In genomic region chr4:62518416-62519121, GRCm38 (mm10) we compare ENCODE assay signal across 8 mouse cellular contexts. TPM values are rescaled to one million over a fixed set of nuclear protein-coding genes. Genes with fewer than 3 reads are reported as not detected.
DNase-seq lines count a peak whose midpoint lies in the region; ATAC-seq and TF ChIP-seq lines count a peak whose summit lies in the region.

No protein-coding gene starts in this region.

- TF ChIP-seq CTCF in layer of hippocampus, adult 2 months (conservative IDR thresholded peaks at IDR 0.05), result no peak
- no peak for TF ChIP-seq CTCF in cerebellum, adult 2 months (IDR thresholded peaks at IDR 0.05; ENCODE audit: borderline replicate concordance, insufficient read depth, low read depth, low read length)

- H3K9me3 ChIP-seq in heart, embryonic 14.5 days (ENCODE audit: control insufficient read depth, low read length), result no peaks in the 10 kb centered on the region

- H3K4me1 ChIP-seq in cerebellum, adult 2 months (ENCODE audit: control insufficient read depth, insufficient read depth, low read length), result peaks cover 24% of the 10 kb centered on the region
- H3K4me1 ChIP-seq in heart, embryonic 14.5 days (ENCODE audit: control insufficient read depth in 2 of 2, insufficient read depth in 2 of 2, low read length in 2 of 2), result peaks cover 24 to 31% of the 10 kb centered on the region in 2 experiments

- TF ChIP-seq POLR2A in cerebellum, adult 2 months (IDR thresholded peaks at IDR 0.05; ENCODE audit: borderline replicate concordance, insufficient read depth, low read length), result peak; percentile 57; the same call in 1 of the 2 replicates

- H3K4me3 ChIP-seq in layer of hippocampus, adult 2 months, result peak overlapping the region; percentile 96
- H3K4me3 ChIP-seq in cerebellum, adult 2 months (replicated peaks; ENCODE audit: insufficient read depth, low read depth, low read length), result peak overlapping the region; percentile 73
- H3K4me3 ChIP-seq in heart, embryonic 14.5 days (ENCODE audit: control insufficient read depth in 1 of 2, insufficient read depth in 1 of 2, low read depth in 1 of 2, low read length in 2 of 2), result peak overlapping the region; percentile 71 to 97

- DNase-seq in layer of hippocampus, adult 2 months (ENCODE audit: low spot score in 2 of 2), result no peak
- DNase-seq in layer of hippocampus, adult 11-12 months (ENCODE audit: low spot score), result no peak
- DNase-seq in cerebellum, adult 2 months, result peak; percentile 81 to 88
- peak; percentile 57 for DNase-seq in kidney, postnatal 10 days
- peak; percentile 29 to 61 for DNase-seq in lung, postnatal 4 days
- peak; percentile 48 for DNase-seq in thymus, postnatal 4 days
- no peak for DNase-seq in layer of hippocampus, postnatal 36 days

- H3K27me3 ChIP-seq in cerebellum, adult 2 months (ENCODE audit: control insufficient read depth, insufficient read depth, low read length), result no peaks in the 10 kb centered on the region
- no peaks in the 10 kb centered on the region for H3K27me3 ChIP-seq in heart, embryonic 14.5 days (ENCODE audit: control insufficient read depth, insufficient read depth, low read length)

- WGBS in cerebellum, adult 2 months, result 19% methylated on average over 13 of the region's 13 CpGs
- 43% methylated on average over 13 of the region's 13 CpGs for WGBS in heart, embryonic 14.5 days

- peak overlapping the region; percentile 84 for H3K9ac ChIP-seq in heart, embryonic 14.5 days (ENCODE audit: low read length)

- peaks cover 25% of the 10 kb centered on the region for H3K36me3 ChIP-seq in heart, embryonic 14.5 days (ENCODE audit: control insufficient read depth, insufficient read depth, low read length)

- H3K4me2 ChIP-seq in heart, embryonic 14.5 days (ENCODE audit: low read length), result peak overlapping the region; percentile 68

- no peak for ATAC-seq in heart, embryonic 14.5 days (ENCODE audit: insufficient number of reproducible peaks, insufficient read depth, low FRiP score, low read depth)

- peak overlapping the region; percentile 88; the same call in 1 of the 2 replicates for H3K27ac ChIP-seq in layer of hippocampus, adult 2 months
- H3K27ac ChIP-seq in cerebellum, adult 2 months (ENCODE audit: insufficient read depth, low read length), result peak overlapping the region; percentile 47
- peak overlapping the region in 1 of 2 experiments; percentile 85; a peak in 2 of 4 replicates for H3K27ac ChIP-seq in heart, embryonic 14.5 days (replicated peaks in 1 of 2; ENCODE audit: control insufficient read depth in 1 of 2, insufficient read depth in 1 of 2, low read depth in 2 of 2, low read length in 2 of 2)

RNA-seq across cellular contexts. Expression of gene Alad, which starts 1.1 kb away (rescaled TPM):
- 10 to 100 TPM; 24.6 to 31.5 TPM for total RNA-seq in layer of hippocampus, adult 2 months (2021)
- 64.4 and 72.3 TPM in 2 replicates for polyA plus RNA-seq in cerebellum, adult 2 months (2012; rRNA removed)
- 67.2 and 69.3 TPM in 2 replicates for polyA plus RNA-seq in heart, embryonic 14.5 days (2014; fragmentation: Nextera tagmentation; extraction: Ambion mirVana)
- total RNA-seq in layer of hippocampus, postnatal 36 days (2021), result 10 to 100 TPM; 24.3 to 28.8 TPM

RNA-seq across cellular contexts. Expression of gene Pole3, which starts 6.3 kb away (rescaled TPM):
- 10 to 100 TPM; 28.0 to 28.5 TPM for total RNA-seq in layer of hippocampus, adult 2 months (2021)
- polyA plus RNA-seq in cerebellum, adult 2 months (2012; rRNA removed), result 31.0 and 34.5 TPM in 2 replicates
- 47.3 and 50.7 TPM in 2 replicates for polyA plus RNA-seq in heart, embryonic 14.5 days (2014; fragmentation: Nextera tagmentation; extraction: Ambion mirVana)
- total RNA-seq in layer of hippocampus, postnatal 36 days (2021), result 10 to 100 TPM; 22.2 to 23.7 TPM

RNA-seq across cellular contexts. Expression of gene 4933430I17Rik, which starts 6.6 kb away (rescaled TPM):
- total RNA-seq in layer of hippocampus, adult 2 months (2021), result under 1 TPM in 1 of 2 experiments, not detected in 1; 0.44 TPM
- polyA plus RNA-seq in cerebellum, adult 2 months (2012; rRNA removed), result 0.52 and 0.72 TPM in 2 replicates
- polyA plus RNA-seq in heart, embryonic 14.5 days (2014; fragmentation: Nextera tagmentation; extraction: Ambion mirVana), result 0.11 and 0.41 TPM in 2 replicates
- under 1 TPM in 1 of 2 experiments, not detected in 1; 0.20 TPM for total RNA-seq in layer of hippocampus, postnatal 36 days (2021)

RNA-seq across cellular contexts. Expression of gene Hdhd3, which starts 15.3 kb away (rescaled TPM):
- total RNA-seq in layer of hippocampus, adult 2 months (2021), result 10 to 100 TPM in 1 of 2 experiments, 1 to 10 TPM in 1; 7.9 to 11.1 TPM
- polyA plus RNA-seq in cerebellum, adult 2 months (2012; rRNA removed), result 9.3 and 9.7 TPM in 2 replicates
- polyA plus RNA-seq in heart, embryonic 14.5 days (2014; fragmentation: Nextera tagmentation; extraction: Ambion mirVana), result 7.5 and 11.4 TPM in 2 replicates
- total RNA-seq in layer of hippocampus, postnatal 36 days (2021), result 10 to 100 TPM; 10.4 to 10.5 TPM

RNA-seq across cellular contexts. Expression of gene Bspry, which starts 38.7 kb away (rescaled TPM):
- under 1 TPM; 0.64 to 0.69 TPM for total RNA-seq in layer of hippocampus, adult 2 months (2021)
- 1.2 and 1.3 TPM in 2 replicates for polyA plus RNA-seq in cerebellum, adult 2 months (2012; rRNA removed)
- 0.27 and 0.36 TPM in 2 replicates for polyA plus RNA-seq in heart, embryonic 14.5 days (2014; fragmentation: Nextera tagmentation; extraction: Ambion mirVana)
- total RNA-seq in layer of hippocampus, postnatal 36 days (2021), result under 1 TPM; 0.52 to 0.73 TPM

Comparison
In these comparisons a context has a peak if more than half of its experiments do, and no peak if none do; other contexts are left out.
1. DNase-seq: peak in cerebellum, adult 2 months (2 of 2), kidney, postnatal 10 days (single experiment), lung, postnatal 4 days (2 of 2) and thymus, postnatal 4 days (single experiment); none in layer of hippocampus, adult 2 months (0 of 2), layer of hippocampus, adult 11-12 months (single experiment) and layer of hippocampus, postnatal 36 days (0 of 2).
2. Peak in every context shown above with its lines, with median percentiles within 50 percentile points of each other: H3K4me3 ChIP-seq.